Mouse (Mus musculus) olfactory bulb, adult 2 months (tissue): ENCODE data around the gene Abi3.

Experiments used
- CTCF ChIP-seq: fragments of 200-500 bp; IDR thresholded peaks from 2 replicates; pipeline ENCODE4 v1.5.1; 2012; ENCODE audit warnings: low read depth, mild to moderate bottlenecking, low read length, moderate library complexity; ENCODE audit not compliant: insufficient read depth
- POLR2A ChIP-seq: fragments of 200-500 bp; IDR thresholded peaks from 2 replicates; pipeline ENCODE4 v1.6.1; 2012; ENCODE audit warnings: mild to moderate bottlenecking, low read depth, low read length, moderate library complexity; ENCODE audit not compliant: insufficient read depth

DNA sequence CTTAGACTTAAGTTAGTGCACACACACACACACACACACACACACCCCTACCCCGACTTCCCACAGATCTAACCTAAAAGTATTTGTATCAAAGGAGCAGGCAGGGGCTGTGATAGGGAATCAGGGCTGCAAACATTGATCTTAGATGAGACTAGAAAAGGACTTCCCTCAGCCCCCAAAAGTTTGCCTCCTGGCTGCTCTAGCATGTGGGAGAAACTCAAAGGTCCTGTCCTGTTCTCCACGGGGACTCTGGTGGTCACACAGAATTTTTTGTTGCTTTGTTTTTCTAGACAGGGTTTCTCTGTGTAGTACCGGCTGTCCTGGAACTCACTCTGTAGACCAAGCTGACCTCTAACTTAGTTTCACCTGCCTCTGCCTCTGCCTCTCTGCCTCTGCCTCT lies 16.7 kb downstream of the Abi3 start:
- TF ChIP-seq POLR2A (no peak), CTCF (no peak)
